Mouse (Mus musculus): ENCODE results near the gene Txn1. TPM values are rescaled to one million over a fixed set of nuclear protein-coding genes. Genes with fewer than 3 reads are reported as not detected.
A peak's percentile ranks its signal among the peaks of the same experiment; 100 is the strongest.

Txn1 gene
- polyA plus RNA-seq, 1 experiment from 2014 or later: 702 TPM

- peak overlapping the region; percentile 30 for H3K4me2 ChIP-seq (replicated peaks; ENCODE audit: low read depth)
- peaks cover 63% of the 10 kb centered on the region for H3K36me3 ChIP-seq (ENCODE audit: control insufficient read depth, insufficient read depth)
- WGBS: 68% methylated on average over 4 of the region's 4 CpGs
Measured at GRCm38 (mm10) chr4:57947476-57947875, 8.7 kb downstream of the Txn1 start.

GRCm38 (mm10) chr4:57947036-57947435 lies 9.2 kb downstream of the Txn1 start:
- WGBS: 28% methylated on average over 10 of the region's 10 CpGs
- peak; percentile 95 for ATAC-seq
- H3K36me3 ChIP-seq (ENCODE audit: control insufficient read depth, insufficient read depth): peaks cover 63% of the 10 kb centered on the region
- H3K4me3 ChIP-seq (ENCODE audit: low read depth, low read length): no peak overlapping the region
- TF ChIP-seq CTCF (IDR thresholded peaks at IDR 0.05; ENCODE audit: low read depth): no peak
- H3K27me3 ChIP-seq (replicated peaks; ENCODE audit: control insufficient read depth, insufficient read depth, low read length): no peaks in the 10 kb centered on the region
- peak overlapping the region; percentile 87 for H3K27ac ChIP-seq (ENCODE audit: low read depth, low read length)
- H3K4me1 ChIP-seq (replicated peaks; ENCODE audit: control insufficient read depth, insufficient read depth, low read length): peaks cover 12% of the 10 kb centered on the region
- H3K9me3 ChIP-seq (ENCODE audit: control insufficient read depth): no peaks in the 10 kb centered on the region
- H3K4me2 ChIP-seq (replicated peaks; ENCODE audit: low read depth): peak overlapping the region; percentile 30; the same call in 1 of the 2 replicates
- H3K9ac ChIP-seq (ENCODE audit: low read depth, low read length): no peak overlapping the region

More at GRCm38 (mm10) chr4:57947476-57947875, 8.7 kb downstream of the Txn1 start:
- Histone ChIP-seq H3K9me3 (ENCODE audit: control insufficient read depth) (no peaks in the 10 kb centered on the region), H3K9ac (ENCODE audit: low read depth, low read length) (no peak overlapping the region), H3K4me3 (ENCODE audit: low read depth, low read length) (no peak overlapping the region), H3K27ac (ENCODE audit: low read depth, low read length) (peak overlapping the region; percentile 87), H3K4me1 (replicated peaks; ENCODE audit: control insufficient read depth, insufficient read depth, low read length) (peaks cover 16% of the 10 kb centered on the region), H3K27me3 (replicated peaks; ENCODE audit: control insufficient read depth, insufficient read depth, low read length) (no peaks in the 10 kb centered on the region)
- peak; percentile 84 for ATAC-seq
- TF ChIP-seq CTCF (IDR thresholded peaks at IDR 0.05; ENCODE audit: low read depth): no peak

DNA sequence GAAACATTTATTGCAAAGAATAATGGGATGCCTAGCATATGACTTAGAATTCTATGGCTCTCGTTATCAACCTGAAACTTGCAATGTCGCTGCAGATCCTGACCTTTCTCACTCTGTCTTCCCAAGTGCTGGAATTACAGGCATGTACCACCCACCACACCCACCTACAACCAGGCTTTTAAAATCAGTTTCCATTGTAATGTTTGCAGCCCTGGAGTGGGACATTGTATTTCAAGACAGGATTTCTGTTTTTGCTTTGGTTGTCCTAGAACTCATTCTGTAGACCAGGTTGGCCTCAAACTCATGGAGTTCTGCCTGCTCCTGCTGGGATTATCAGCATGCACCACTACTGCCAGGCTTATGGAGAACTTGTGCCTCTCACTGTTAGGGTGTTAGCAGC lies 13.3 kb downstream of the Txn1 start:
- Histone ChIP-seq H3K4me1 (replicated peaks; ENCODE audit: control insufficient read depth, insufficient read depth, low read length) (peaks cover 8% of the 10 kb centered on the region), H3K27me3 (replicated peaks; ENCODE audit: control insufficient read depth, insufficient read depth, low read length) (no peaks in the 10 kb centered on the region), H3K9ac (ENCODE audit: low read depth, low read length) (no peak overlapping the region), H3K27ac (ENCODE audit: low read depth, low read length) (no peak overlapping the region), H3K36me3 (ENCODE audit: control insufficient read depth, insufficient read depth) (peaks cover 30% of the 10 kb centered on the region), H3K9me3 (ENCODE audit: control insufficient read depth) (no peaks in the 10 kb centered on the region), H3K4me3 (ENCODE audit: low read depth, low read length) (no peak overlapping the region), H3K4me2 (replicated peaks; ENCODE audit: low read depth) (no peak overlapping the region)
- WGBS: 73% methylated on average over 2 of the region's 2 CpGs
- no peak for ATAC-seq
- TF ChIP-seq CTCF (IDR thresholded peaks at IDR 0.05; ENCODE audit: low read depth): no peak

GRCm38 (mm10) chr4:57940631-57941030 lies 15.6 kb downstream of the Txn1 start:
- no peak overlapping the region for H3K4me3 ChIP-seq (ENCODE audit: low read depth, low read length)
- H3K27ac ChIP-seq (ENCODE audit: low read depth, low read length): no peak overlapping the region
- WGBS: 53% methylated on average over 4 of the region's 4 CpGs
- H3K4me1 ChIP-seq (replicated peaks; ENCODE audit: control insufficient read depth, insufficient read depth, low read length): no peaks in the 10 kb centered on the region
- H3K36me3 ChIP-seq (ENCODE audit: control insufficient read depth, insufficient read depth): peaks cover 19% of the 10 kb centered on the region
- no peak overlapping the region for H3K9ac ChIP-seq (ENCODE audit: low read depth, low read length)
- H3K9me3 ChIP-seq (ENCODE audit: control insufficient read depth): no peaks in the 10 kb centered on the region
- no peak overlapping the region for H3K4me2 ChIP-seq (replicated peaks; ENCODE audit: low read depth)
- no peaks in the 10 kb centered on the region for H3K27me3 ChIP-seq (replicated peaks; ENCODE audit: control insufficient read depth, insufficient read depth, low read length)
- TF ChIP-seq CTCF (IDR thresholded peaks at IDR 0.05; ENCODE audit: low read depth): no peak
- 0 out of 2 replicates have a peak, but pooled peaks have one; percentile 20 for ATAC-seq

DNA sequence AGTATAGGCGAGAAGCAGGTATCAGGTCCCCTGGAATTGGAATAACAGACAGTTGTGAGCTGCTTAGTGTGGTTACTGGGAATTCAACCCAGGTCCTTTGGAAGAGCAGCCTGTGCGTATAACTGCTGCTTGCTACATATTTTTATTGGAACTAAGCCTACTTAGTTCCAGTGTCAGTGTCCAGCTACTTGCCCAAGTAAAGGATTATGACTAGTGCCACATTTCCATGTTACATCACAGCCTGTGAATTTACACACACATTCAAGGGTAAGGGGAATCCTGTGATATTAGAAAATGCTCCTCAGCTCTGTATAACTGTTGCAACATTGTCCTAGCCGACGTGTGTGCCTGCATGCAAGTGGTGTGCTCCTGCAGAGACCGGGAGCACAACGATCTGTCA lies 18.9 kb downstream of the Txn1 start:
- ATAC-seq: no peak
- H3K4me3 ChIP-seq (ENCODE audit: low read depth, low read length): no peak overlapping the region
- H3K9ac ChIP-seq (ENCODE audit: low read depth, low read length): no peak overlapping the region
- no peak overlapping the region for H3K4me2 ChIP-seq (replicated peaks; ENCODE audit: low read depth)
- no peak overlapping the region for H3K27ac ChIP-seq (ENCODE audit: low read depth, low read length)
- 87% methylated on average over 6 of the region's 6 CpGs for WGBS
- no peaks in the 10 kb centered on the region for H3K9me3 ChIP-seq (ENCODE audit: control insufficient read depth)
- no peaks in the 10 kb centered on the region for H3K27me3 ChIP-seq (replicated peaks; ENCODE audit: control insufficient read depth, insufficient read depth, low read length)
- no peaks in the 10 kb centered on the region for H3K36me3 ChIP-seq (ENCODE audit: control insufficient read depth, insufficient read depth)
- H3K4me1 ChIP-seq (replicated peaks; ENCODE audit: control insufficient read depth, insufficient read depth, low read length): no peaks in the 10 kb centered on the region
- no peak for TF ChIP-seq CTCF (IDR thresholded peaks at IDR 0.05; ENCODE audit: low read depth)

DNA sequence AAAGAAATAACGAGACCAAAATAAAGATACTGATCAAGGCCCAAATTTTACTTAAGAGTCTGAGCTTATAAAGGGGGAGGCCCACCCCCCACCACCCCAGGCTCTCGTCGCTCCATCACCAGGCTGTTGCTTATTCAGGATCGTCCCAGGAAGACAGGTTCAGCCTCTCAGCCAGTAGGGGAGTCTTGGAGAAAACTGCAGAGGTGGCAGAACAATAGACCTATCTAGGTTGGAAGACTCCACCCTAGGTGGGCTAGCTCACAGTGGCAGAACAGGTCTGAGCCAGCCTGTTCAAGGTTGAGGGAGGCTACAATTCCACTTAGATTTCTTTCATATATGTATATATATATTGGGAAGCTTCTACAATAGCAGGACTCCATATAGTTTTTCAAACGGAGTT lies 22.0 kb downstream of the Txn1 start:
- Histone ChIP-seq H3K4me2 (replicated peaks; ENCODE audit: low read depth) (no peak overlapping the region), H3K4me1 (replicated peaks; ENCODE audit: control insufficient read depth, insufficient read depth, low read length) (no peaks in the 10 kb centered on the region), H3K9me3 (ENCODE audit: control insufficient read depth) (no peaks in the 10 kb centered on the region), H3K27me3 (replicated peaks; ENCODE audit: control insufficient read depth, insufficient read depth, low read length) (no peaks in the 10 kb centered on the region), H3K4me3 (ENCODE audit: low read depth, low read length) (no peak overlapping the region), H3K9ac (ENCODE audit: low read depth, low read length) (no peak overlapping the region), H3K36me3 (ENCODE audit: control insufficient read depth, insufficient read depth) (no peaks in the 10 kb centered on the region), H3K27ac (ENCODE audit: low read depth, low read length) (no peak overlapping the region)
- no peak for TF ChIP-seq CTCF (IDR thresholded peaks at IDR 0.05; ENCODE audit: low read depth)
- 71% methylated on average over 5 of the region's 5 CpGs for whole genome bisulfite sequencing
- ATAC-seq: no peak
